ENCODE assay signal across 8 mouse cellular contexts in genomic region chr5:92505402-92505865, GRCm38 (mm10). TPM values are rescaled to one million over a fixed set of nuclear protein-coding genes. Genes with fewer than 3 reads are reported as not detected.
A peak's percentile ranks its signal among the peaks of the same experiment; 100 is the strongest.
DNase-seq lines count a peak whose midpoint lies in the region; ATAC-seq lines count a peak whose summit lies in the region.

No protein-coding gene starts in this region.

- H3K36me3 ChIP-seq in hindbrain, embryonic 11.5 days (ENCODE audit: control insufficient read depth, insufficient read depth, low read length) = no peaks in the 10 kb centered on the region

- ATAC-seq in frontal cortex, adult (ENCODE audit: low TSS enrichment) = peak; percentile 94
- peak; percentile 96 for ATAC-seq in hindbrain, embryonic 11.5 days (ENCODE audit: low FRiP score)

- H3K9me3 ChIP-seq in hindbrain, embryonic 11.5 days (ENCODE audit: control insufficient read depth, low read length) = no peaks in the 10 kb centered on the region

- H3K27ac ChIP-seq in hindbrain, embryonic 11.5 days (ENCODE audit: low read depth, low read length) = peak overlapping the region; percentile 98

- H3K4me3 ChIP-seq in hindbrain, embryonic 11.5 days (ENCODE audit: low read depth, low read length) = peak overlapping the region; percentile 87

- WGBS in hindbrain, embryonic 11.5 days = under 1% methylated on average over 47 of the region's 48 CpGs

- H3K4me2 ChIP-seq in hindbrain, embryonic 11.5 days (replicated peaks; ENCODE audit: low read depth, low read length) = peak overlapping the region; percentile 58

- peak; percentile 74 for DNase-seq in MEL-GATA-1-ER (ENCODE audit: extremely low read depth, low read depth)
- peak; percentile 97 for DNase-seq in cerebellum, adult 8-10 months
- DNase-seq in hindbrain, embryonic 11.5 days (ENCODE audit: low spot score) = peak; percentile 95
- peak; percentile 97 to 98 for DNase-seq in layer of hippocampus, postnatal 10 days (ENCODE audit: low spot score in 2 of 2)
- DNase-seq in lung, postnatal 10 days = peak; percentile 98
- DNase-seq in ovary, postnatal 36 days (ENCODE audit: low spot score) = peak; percentile 97
- peak; percentile 92 for DNase-seq in thymus, postnatal 25 days

- peak overlapping the region; percentile 98 for H3K9ac ChIP-seq in hindbrain, embryonic 11.5 days (ENCODE audit: low read depth, low read length)

- no peaks in the 10 kb centered on the region; the same call in 1 of the 2 replicates for H3K4me1 ChIP-seq in hindbrain, embryonic 11.5 days (replicated peaks; ENCODE audit: control insufficient read depth, insufficient read depth, low read length)

- H3K27me3 ChIP-seq in hindbrain, embryonic 11.5 days (ENCODE audit: control insufficient read depth, insufficient read depth, low read length) = no peaks in the 10 kb centered on the region

RNA-seq across cellular contexts. Expression of gene Scarb2, which starts 1.2 kb away (rescaled TPM):
- 11.2 and 11.7 TPM in 2 replicates for polyA plus RNA-seq in hindbrain, embryonic 11.5 days (2014; fragmentation: Nextera tagmentation; extraction: Ambion mirVana)
- total RNA-seq in layer of hippocampus, postnatal 10 days (2021) = 10 to 100 TPM; 96.3 to 98.5 TPM

RNA-seq across cellular contexts. Expression of gene Fam47e, which starts 49.4 kb away (rescaled TPM):
- polyA plus RNA-seq in hindbrain, embryonic 11.5 days (2014; fragmentation: Nextera tagmentation; extraction: Ambion mirVana) = 0.22 TPM in 1 of 2 replicates, not detected in the other
- under 1 TPM; 0.30 to 0.80 TPM for total RNA-seq in layer of hippocampus, postnatal 10 days (2021)

Comparison
In these comparisons a context has a peak if more than half of its experiments do, and no peak if none do; other contexts are left out.
1. Peak in every context shown above with its lines: DNase-seq, ATAC-seq, H3K4me3 ChIP-seq and H3K27ac ChIP-seq.